Mouse (Mus musculus) right cerebral cortex, postnatal 25 days (tissue): Measurements from ENCODE around the gene Gm9048.
"Not testable (repeated sequence)": the region's sequence is repeated elsewhere in the genome, so short reads cannot be mapped to it uniquely, and the experiment has no call there.

Source experiments
- DNase-seq: peaks from one replicate; pipeline ENCODE4 v3.0.0; 2022

Gm9048 gene

DNA sequence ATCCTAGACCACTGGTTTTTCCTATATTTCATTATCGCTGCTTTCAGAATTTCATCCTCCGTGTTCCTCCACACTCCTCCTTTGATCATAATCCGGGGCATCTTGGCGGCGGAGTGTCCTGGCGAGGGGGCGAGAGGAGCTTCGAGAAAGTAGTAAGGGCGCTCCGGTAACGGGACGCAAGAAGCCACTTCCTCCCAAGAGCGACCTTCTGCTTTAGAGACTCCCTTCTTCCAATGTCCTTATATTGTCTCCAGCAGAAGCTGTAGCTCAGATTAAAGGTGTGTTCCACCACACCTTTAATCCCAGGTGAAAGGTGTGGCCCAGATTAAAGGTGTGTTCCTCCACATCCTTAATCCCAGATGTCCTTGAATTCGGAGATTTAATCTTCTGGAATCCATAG, at the start of gene Gm9048:
Gene Gm9048, minus strand, starts transcription at position 101 of the 400 bp plus-strand sequence.
- DNase-seq, result not testable (repeated sequence)

DNA sequence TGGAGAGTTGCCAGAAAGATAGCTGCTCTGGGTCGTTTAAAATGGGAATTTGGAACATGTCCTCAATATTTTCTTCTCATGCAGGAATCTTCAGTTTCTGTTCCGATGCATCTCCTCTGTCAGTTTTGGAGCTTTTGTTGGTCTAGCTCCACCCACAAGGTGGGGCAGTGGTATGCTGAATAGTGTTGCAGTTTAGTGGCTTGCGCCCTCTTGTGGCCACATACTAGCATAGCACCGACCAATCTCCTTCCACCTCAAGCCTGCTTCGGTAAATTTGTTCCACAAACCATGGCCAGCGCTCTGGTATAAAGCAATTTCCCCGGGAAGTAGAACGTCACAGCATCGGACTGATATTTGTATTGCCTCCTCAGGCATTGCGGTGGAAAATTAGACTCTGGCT, 22.0 kb upstream of the Gm9048 start:
- peak; percentile 81 for DNase-seq

DNA sequence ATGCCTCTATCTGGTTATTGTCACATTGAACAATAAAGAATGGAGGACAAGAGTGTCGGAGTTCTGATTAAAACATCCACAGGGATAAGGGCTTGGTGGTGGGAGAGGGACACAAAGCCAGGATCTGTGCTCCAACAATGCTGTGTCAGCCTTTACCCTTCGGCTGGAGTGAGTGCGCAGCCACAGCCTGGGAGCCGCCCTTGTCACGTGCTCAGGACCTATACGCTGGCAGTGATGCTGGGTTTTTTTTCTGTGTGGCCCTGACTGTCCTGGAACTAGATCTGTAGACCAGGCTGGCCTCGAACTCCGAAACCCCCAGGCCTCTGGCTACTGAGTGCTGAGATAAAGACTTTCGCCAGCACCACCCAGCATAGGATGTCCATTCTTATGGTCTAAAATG, 21.0 kb upstream of the Gm9048 start:
- DNase-seq, result no peak

DNA sequence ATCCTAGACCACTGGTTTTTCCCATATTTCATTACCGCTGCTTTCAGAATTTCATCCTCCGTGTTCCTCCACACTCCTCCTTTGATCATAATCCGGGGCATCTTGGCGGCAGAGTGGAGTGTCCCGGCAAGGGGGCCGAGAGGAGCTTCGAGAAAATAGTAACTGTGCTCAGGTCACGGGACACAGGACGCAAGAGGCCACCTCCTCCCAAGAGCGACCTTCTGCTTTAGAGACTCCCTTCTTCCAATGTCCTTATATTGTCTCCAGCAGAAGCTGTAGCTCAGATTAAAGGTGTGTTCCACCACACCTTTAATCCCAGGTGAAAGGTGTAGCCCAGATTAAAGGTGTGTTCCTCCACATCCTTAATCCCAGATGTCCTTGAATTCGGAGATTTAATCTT, 5.5 kb upstream of the Gm9048 start, which contains the start of gene Gm9049:
Gene Gm9049, minus strand, starts transcription at position 101 of the 400 bp plus-strand sequence.
- DNase-seq, result not testable (repeated sequence)

DNA sequence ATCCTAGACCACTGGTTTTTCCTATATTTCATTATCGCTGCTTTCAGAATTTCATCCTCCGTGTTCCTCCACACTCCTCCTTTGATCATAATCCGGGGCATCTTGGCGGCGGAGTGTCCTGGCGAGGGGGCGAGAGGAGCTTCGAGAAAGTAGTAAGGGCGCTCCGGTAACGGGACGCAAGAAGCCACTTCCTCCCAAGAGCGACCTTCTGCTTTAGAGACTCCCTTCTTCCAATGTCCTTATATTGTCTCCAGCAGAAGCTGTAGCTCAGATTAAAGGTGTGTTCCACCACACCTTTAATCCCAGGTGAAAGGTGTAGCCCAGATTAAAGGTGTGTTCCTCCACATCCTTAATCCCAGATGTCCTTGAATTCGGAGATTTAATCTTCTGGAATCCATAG, 5.3 kb downstream of the Gm9048 start, which contains the start of gene Gm9046:
Gene Gm9046, minus strand, starts transcription at position 101 of the 400 bp plus-strand sequence.
- not testable (repeated sequence) for DNase-seq

DNA sequence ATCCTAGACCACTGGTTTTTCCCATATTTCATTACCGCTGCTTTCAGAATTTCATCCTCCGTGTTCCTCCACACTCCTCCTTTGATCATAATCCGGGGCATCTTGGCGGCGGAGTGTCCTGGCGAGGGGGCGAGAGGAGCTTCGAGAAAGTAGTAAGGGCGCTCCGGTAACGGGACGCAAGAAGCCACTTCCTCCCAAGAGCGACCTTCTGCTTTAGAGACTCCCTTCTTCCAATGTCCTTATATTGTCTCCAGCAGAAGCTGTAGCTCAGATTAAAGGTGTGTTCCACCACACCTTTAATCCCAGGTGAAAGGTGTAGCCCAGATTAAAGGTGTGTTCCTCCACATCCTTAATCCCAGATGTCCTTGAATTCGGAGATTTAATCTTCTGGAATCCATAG, 10.7 kb downstream of the Gm9048 start, which contains the start of gene Gm9045:
Gene Gm9045, minus strand, starts transcription at position 101 of the 400 bp plus-strand sequence.
- DNase-seq, result not testable (repeated sequence)

DNA sequence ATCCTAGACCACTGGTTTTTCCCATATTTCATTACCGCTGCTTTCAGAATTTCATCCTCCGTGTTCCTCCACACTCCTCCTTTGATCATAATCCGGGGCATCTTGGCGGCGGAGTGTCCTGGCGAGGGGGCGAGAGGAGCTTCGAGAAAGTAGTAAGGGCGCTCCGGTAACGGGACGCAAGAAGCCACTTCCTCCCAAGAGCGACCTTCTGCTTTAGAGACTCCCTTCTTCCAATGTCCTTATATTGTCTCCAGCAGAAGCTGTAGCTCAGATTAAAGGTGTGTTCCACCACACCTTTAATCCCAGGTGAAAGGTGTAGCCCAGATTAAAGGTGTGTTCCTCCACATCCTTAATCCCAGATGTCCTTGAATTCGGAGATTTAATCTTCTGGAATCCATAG, 16.2 kb downstream of the Gm9048 start, which contains the start of gene Gm9044:
Gene Gm9044, minus strand, starts transcription at position 101 of the 400 bp plus-strand sequence.
- not testable (repeated sequence) for DNase-seq

DNA sequence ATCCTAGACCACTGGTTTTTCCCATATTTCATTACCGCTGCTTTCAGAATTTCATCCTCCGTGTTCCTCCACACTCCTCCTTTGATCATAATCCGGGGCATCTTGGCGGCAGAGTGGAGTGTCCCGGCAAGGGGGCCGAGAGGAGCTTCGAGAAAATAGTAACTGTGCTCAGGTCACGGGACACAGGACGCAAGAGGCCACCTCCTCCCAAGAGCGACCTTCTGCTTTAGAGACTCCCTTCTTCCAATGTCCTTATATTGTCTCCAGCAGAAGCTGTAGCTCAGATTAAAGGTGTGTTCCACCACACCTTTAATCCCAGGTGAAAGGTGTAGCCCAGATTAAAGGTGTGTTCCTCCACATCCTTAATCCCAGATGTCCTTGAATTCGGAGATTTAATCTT, 21.6 kb downstream of the Gm9048 start, which contains the start of gene Gm9040:
Gene Gm9040, minus strand, starts transcription at position 101 of the 400 bp plus-strand sequence.
- DNase-seq, result not testable (repeated sequence)

DNA sequence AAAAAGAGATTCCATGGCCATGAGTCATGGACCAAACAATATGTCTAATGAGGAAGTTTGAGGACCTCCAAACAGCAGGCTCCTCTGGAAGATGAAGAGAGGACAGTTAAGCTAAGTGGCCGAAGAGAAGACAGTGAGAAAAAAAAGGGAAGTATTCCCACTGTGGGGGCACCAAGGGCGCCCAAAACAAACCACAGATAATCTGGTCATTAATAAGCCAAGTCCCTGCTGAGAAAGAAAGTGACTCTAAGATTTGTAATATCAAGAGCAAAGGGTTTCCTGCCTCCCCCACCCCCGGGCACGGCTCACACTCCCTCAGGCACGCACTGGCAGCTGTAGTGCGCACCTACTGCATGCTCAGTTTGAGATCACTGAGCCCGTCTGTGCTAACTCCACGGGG, 29.5 kb downstream of the Gm9048 start:
- DNase-seq, result no peak

DNA sequence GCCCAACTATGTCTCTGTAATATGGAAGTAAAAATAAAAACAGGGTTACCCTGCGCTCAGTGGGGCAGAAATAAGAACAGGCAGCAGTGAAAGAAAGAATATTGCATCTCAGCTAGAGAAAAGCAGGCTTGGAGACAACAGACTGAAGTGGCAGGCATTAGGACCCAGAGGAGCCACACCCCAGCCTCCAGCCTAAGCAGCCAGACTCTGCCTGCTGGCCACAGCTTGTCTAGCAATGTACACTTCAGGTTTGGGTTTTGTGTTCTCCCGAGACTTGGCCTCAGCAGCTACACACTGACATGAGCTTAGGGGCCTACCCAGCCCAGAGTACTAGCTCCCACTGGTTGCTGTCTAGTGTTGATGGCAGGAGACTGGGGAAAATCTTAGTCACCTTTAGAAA, 46.3 kb downstream of the Gm9048 start:
- DNase-seq, result not testable (repeated sequence)
